Mouse (Mus musculus) liver, postnatal 0 days (tissue): ENCODE measurements around the gene Slc34a3.

Source experiments
- CTCF ChIP-seq: sonication (generic); IDR thresholded peaks from 2 replicates; pipeline ENCODE4 v1.5.1; 2016; ENCODE audit warnings: antibody characterized with exemption, low read depth
- EP300 ChIP-seq: IDR thresholded peaks from 2 replicates; pipeline ENCODE4 v1.6.1; 2016; ENCODE audit warnings: antibody characterized with exemption, low read depth, mild to moderate bottlenecking

GRCm38 (mm10) chr2:25194486-25195171 lies 39.5 kb downstream of the Slc34a3 start:
- no peak for TF ChIP-seq CTCF
- no peak for TF ChIP-seq EP300
